Mouse (Mus musculus) spleen, postnatal 14 days (tissue): ENCODE results near the gene Gmds.

Experiments
- DNase-seq, 2 experiments: peaks; one replicate each; pipeline ENCODE4 v3.0.0; 2021 to 2022; ENCODE audit warnings: low spot score in 2 of 2

The Gmds gene

GRCm38 (mm10) chr13:32161567-32161966 is 177.0 kb downstream of the Gmds start:
- DNase-seq = no peak

GRCm38 (mm10) chr13:32158240-32158639 is 180.3 kb downstream of the Gmds start:
- no peak for DNase-seq

DNA sequence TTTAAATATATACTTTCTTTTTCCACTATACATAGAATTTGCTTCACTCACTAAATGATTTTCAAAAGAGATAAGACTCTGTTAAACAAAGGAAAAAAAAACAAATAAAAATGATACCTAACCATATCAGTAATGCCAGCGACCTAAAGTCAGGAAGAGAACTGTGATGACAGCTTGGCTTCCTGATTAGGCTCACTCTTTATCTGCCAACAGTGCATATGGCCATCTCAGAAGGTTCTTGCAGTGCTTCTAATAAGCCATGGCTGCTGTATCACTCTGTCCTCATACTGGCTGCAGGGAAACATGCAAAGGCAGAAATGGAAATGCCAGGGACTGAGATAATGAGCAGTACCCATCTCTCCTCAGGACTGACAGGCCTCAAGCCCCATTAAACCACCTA is 192.6 kb downstream of the Gmds start:
- no peak for DNase-seq

GRCm38 (mm10) chr13:32145179-32145578 is 193.4 kb downstream of the Gmds start:
- DNase-seq = no peak

DNA sequence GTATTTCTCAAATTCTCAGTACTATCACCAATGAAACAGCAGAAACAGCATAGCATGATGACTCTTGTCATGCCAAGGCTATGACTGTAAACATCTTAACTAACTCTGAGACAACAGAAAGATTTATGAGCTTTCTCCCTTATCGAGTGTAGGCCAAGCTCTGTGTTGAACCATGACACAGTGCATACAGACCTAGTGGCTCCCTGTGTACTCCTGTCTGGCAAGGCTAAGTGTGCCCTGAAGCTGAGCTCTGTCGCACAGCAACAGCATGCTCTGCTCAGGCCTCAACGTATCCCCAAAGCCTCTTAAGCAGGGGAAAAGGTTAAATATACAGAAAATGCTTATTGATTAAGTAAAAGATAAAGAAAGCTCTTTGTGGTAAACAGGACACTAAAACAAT is 194.9 kb downstream of the Gmds start:
- DNase-seq = no peak

DNA sequence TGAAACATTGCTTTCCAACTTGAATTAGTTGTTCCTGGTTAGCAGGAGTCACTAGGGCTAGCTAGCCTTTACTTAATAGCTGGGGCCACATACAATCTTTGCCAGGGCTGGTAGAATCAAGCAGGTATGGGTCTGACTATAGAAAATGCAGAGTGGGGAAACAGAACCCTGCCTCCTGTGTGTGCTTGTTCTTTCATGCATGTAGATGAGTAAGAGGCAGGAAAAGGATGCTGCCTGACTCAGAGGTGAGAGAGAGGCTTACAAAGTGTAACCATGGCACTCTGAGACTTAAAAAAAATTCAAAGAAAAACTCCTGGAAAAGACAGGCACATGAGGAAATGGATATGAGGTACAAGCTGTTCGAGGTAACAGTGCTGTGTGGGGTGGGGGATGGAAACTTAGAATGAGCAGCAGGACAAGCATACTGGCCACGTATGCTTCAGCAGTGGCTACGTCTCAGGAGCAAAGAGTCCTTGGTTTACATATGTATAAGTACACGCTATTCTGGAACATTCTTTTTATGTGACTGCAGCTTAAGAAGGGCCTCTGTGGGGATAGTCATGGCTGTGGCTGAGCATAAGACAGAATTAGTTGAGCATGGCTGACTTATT is 203.8 kb downstream of the Gmds start:
- DNase-seq = no peak

GRCm38 (mm10) chr13:32129970-32130369 is 208.6 kb downstream of the Gmds start:
- no peak for DNase-seq

DNA sequence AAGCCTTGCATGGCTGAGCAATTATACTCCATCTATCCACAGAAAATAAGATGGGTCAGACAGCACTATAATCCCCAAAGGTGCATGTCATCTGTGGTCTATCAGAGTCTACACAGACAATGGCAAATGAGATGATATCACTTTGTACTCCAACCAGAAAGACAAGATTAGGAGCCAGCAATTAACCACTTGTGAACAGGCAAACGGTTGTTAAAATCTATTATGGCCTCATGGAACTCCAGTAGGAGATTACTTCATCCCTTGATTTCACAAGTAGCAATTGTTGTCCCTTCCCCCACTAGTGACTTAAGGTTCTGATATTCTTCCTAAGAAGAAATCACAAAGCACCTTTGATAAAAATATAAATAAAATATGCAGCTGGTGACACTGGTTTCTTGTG is 220.2 kb downstream of the Gmds start:
- DNase-seq = no peak

- DNase-seq = no peak
Measured at GRCm38 (mm10) chr13:32115468-32115867, 223.1 kb downstream of the Gmds start.

GRCm38 (mm10) chr13:32113875-32114274 is 224.7 kb downstream of the Gmds start:
- no peak for DNase-seq

DNA sequence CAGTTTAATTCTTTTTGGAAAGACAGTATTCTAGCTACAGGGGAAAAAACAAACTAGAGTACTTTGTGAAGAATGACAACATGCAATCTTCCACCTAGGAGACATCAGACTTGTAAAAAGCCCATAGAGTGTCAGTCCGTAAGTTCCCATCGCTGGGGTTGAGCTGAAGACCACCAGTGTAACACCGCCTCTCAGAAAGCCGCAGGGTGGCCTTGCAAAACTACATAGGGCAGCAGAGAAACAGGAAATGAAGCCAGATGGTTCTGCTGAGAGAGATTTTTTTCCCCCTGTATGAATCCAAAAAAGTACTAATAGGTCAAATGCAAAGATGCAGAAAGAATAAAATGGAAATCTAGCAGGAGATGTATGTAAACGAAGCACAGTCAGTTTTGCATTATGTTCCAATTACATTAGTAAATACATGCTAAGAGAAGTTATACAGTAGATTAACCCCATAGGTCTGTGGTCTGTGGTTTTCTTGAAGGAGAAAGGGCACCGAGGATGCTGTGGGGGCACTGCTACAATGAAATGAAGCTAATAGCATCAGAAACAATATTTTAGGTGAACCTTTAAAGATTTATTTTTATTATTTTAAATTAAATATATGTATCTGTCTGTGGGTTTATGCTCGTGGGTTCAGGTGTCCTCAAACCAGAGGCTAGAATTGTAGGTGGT is 250.1 kb downstream of the Gmds start:
- no peak for DNase-seq

- DNase-seq = no peak
Measured at GRCm38 (mm10) chr13:32080520-32081249, 257.9 kb downstream of the Gmds start.

DNA sequence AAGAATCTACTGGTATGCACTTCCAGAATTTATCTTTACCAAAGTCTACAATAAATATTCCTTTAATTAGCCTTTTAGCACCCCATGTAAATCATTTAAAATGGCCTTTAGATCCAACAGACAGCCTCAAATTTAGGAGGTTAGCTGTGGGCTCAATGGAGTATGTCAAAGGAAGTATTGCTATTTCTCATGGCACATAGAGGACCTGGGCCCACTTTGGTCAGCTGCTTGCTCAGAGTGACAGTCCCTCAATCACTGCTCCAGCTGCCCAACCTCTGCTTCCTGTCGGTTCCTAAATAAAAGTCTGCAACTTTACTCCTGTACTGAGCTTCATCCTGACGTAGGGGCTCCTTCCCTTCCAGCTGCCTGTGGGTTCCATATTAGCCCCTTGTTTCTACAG is 264.9 kb downstream of the Gmds start:
- DNase-seq = no peak

DNA sequence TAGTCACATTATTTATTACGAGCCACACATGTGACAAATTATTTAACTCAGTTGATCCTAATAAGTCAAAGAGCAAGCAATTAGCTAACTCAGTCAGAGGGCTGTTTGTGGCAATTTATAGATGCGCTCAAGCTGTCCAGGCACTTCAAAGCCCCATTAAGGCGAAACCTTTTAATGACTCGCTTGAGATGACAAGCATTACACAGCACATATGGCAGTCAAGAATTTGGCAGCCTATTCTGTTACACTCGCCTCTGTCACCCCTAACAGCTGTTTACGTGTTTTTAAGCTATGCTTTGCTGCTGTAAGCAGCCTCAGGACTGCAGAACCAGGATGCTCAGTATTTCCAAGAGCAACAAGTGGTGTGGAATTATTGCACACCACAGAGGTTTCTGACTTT is 283.2 kb downstream of the Gmds start:
- no peak for DNase-seq

- DNase-seq = no peak
Measured at GRCm38 (mm10) chr13:32053587-32053986, 285.0 kb downstream of the Gmds start.

DNA sequence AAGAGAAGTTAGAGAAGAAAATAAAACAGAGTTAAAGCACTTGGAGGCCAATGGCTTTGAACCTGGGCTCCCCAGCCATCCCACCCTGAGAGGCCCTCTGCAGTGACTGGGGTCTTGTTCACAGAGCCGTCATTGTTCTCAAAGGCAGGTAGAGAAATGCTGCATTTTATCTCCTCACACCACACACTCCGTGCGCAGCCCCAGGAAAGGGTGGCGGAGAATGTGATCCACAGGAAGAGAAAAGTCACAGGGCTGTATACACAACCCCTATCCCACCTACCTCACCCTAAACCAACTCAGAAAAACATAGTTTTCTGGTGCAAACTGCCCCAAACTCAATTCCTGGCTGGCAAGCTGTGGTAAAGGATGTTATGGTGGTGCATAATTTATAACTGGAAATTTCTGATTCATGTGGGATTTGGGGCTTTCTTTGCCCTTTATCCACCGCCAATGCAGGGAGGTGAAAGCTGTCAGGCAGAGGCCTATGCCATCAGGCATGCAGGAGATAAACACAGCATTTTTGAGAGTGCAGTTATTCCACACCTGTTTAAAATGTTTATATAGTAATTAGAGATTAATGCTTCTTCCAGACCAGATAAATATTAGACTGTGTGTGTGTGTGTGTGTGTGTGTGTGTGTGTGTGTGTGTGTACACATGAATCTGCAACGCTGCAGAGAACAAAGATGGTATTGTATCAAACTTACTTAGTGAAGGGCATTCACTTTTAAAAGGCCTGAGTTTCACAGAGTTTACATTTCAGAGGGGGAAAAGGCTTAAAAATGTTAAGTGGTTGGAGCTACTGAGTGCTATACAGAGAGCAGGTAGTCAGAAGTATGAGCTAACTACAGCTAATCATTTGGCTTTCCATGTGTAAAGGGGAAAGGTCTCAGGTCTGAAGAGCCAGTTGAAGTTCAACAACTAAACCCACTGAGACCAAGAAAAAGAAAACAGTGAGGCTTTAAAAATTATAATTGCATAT is 290.3 kb downstream of the Gmds start:
- DNase-seq = no peak

DNA sequence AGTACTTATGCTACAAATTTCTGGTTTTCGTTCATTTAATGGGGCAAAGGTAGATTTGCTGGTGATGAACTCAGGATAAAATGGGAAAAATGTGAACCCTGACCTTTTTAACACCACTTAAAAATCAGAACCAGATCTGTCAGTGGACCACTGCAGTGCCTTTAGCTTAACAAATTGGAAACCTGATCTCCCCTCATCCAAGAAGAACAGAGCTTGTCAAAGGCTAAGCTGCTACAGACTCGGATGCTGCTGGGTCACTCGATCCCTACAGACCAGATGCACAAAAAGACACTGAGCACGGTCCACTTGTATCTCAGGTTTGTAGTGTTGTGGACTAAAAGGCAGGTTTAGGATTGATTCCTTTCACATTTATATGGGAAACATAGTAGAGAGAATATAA is 291.6 kb downstream of the Gmds start:
- DNase-seq = no peak

GRCm38 (mm10) chr13:32042748-32043147 is 295.8 kb downstream of the Gmds start:
- DNase-seq = no peak

- no peak for DNase-seq
Measured at GRCm38 (mm10) chr13:32040822-32041221, 297.7 kb downstream of the Gmds start.

DNA sequence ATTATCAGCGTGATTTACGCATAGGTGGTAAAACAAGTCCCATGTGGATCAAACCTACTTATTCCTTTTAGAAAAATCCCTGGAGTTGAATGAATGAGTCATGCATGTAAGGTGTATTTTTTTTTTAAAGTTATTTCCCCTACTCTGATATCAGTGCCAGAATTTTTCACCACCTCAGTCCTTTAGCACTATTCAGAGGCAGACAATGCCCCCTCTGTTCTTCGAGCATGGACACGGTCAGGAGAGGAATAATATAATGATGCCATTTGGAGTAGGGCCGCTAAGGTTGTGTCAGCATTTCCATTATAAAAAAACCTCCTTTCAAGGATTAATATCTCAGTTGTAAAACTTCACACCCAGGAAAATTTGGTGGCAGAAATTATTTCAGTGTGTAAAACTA is 301.6 kb downstream of the Gmds start:
- no peak for DNase-seq

DNA sequence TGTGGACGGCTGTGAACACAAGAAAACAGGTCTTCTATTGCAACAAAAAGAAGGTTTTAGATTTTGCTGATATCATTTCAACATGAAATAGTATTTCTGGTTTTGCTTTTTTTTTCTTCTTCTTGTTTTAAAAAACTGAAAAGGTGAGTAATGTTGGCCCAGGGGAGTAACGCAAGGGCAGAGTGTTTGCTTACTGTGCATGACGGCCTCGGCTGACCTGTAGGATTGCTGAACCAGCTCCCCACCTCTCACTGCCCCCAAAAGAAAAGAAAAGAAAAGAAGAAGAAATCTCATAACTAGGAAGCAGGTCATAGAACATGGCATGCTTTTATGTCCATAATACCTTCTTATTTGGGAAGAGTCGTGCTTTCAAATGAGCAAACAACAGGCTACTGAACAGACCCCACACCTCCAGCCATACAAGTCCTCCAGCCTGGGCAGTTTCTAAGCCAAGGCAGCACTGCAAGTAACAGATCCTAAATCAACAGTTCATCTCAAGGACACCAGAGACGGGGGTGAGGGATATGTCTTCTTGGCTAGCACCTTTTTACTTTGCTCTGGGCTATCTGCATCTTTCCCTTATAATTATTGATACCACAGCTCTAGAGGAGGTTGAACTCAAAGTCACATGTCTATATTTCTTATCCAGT is 303.6 kb downstream of the Gmds start:
- no peak for DNase-seq
